Mouse (Mus musculus) induced T-regulatory cell, adult 2 months (primary cell): Measurements from ENCODE around the gene Stx8.

Experiments used
- DNase-seq: peaks from one replicate; pipeline ENCODE4 v3.0.0-alpha.2; 2012; ENCODE audit warnings: low read depth

The Stx8 gene

DNA sequence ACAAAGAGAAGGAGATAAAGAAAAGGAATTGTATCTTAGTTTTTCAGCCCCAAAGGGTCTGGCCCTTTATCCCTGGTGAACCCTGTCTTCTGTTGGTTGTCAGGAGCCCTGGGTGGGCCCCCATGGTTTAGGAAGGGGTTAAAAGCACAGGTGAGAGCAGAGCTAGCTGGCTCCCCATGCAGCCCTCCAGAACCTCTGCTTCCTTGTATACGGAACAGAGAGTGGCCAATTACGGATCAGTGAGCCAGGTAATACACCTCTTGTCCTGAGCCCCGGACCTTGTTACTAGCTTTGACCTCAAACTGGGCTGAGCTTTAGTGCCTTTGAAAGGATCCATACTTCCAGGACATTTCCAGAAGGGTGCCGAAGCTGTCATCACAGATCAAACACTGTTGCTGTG, 234.5 kb downstream of the Stx8 start:
- DNase-seq, result no peak

DNA sequence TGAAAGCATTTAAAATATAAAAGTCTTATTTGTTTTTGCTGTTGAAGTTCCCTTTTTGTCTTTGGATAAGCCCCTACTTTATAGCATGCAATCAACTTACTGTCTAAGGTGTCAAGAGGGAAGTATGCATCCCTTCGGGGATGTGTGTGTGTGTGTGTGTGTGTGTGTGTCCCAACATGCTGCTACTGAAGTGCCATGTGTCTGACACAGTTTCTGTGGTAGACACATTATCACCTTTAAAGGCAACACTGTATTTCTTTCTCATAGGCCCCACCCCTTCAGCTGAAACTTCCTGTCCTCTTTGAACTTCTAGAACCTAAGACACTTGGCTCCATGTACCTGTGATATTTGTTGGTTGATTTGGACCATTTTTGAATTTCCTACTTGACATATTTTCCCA, 235.1 kb downstream of the Stx8 start:
- peak; percentile 64 for DNase-seq

DNA sequence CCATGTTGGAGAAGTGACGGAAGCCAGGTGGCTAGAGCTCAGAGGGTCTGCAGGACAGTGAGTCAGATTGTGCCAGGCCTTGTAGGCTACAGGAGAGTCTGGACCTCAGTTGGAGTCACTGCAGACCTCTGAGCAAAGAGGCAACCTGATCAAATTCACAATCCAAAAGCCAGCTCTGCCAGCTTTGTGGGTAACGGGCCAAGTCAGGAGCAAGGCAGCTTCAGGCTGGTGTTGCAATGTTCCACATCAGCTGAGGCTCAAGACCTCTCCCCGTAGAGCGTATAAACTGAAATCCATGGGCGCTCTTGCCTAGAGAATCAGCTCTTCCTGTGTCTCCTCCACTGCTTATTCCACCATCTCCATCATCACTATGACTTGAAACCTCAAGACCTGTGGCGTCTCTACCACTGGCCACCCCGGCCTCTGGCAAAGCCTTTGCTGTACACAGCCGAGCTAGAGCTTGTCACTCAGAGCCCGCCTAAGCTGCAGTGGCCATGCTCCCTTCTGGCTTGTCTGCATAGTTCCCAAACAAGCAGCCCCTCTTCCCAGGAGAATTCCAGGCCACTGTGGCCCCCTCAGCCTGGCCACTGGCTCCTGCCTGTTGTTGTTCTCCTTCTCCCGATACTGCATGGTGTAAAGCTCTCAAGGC, 235.9 kb downstream of the Stx8 start:
- DNase-seq, result no peak

DNA sequence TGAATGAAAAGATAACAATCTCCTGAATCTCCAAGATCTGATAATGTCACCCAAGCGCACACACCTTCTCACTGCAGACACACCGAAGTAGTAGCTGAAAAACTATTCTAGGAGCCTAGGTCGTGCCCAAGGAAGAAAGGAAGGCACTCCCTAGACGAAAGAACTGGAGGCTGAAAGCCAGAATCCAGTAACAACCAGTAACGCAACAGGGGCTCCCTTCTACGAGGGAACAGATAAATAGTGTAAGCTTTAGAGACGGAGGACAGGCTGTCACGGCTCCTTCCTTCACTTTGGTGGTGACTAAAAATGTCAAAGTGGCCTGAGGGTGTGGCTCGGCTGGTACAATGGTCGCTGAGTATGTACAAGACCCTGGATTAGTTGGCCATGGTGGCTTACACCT, 236.6 kb downstream of the Stx8 start:
- no peak for DNase-seq

DNA sequence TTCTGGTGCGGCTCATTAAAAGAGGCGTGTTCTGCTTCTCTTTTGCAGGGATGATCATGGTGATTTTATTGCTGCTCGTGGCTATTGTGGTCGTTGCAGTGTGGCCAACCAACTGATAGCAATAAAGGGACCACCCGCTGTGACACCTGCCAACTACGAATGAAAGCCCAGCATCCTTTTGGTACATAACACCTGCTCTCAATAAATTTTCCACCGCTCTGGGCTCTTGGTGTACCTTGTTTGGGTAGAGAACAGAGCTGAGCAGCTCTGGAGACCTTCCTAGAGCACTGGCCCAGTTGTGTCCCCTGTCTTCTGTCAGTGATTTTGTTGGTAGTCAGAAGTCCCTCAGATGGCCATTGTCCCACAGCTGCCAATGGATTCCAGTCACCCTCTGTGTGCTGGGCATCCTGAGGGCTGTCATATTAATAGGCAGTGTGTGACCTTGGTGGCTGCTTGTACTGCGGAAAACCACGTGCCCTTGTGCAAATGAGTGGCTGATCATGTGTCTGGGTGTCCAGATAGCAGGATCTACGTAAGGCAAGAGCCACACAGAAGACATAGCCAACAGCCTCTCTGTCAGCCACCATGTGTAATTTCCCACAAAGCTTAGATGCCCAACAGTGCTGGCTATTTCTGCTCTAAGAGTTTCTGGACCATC, 237.8 kb downstream of the Stx8 start:
- peak; percentile 35 for DNase-seq

DNA sequence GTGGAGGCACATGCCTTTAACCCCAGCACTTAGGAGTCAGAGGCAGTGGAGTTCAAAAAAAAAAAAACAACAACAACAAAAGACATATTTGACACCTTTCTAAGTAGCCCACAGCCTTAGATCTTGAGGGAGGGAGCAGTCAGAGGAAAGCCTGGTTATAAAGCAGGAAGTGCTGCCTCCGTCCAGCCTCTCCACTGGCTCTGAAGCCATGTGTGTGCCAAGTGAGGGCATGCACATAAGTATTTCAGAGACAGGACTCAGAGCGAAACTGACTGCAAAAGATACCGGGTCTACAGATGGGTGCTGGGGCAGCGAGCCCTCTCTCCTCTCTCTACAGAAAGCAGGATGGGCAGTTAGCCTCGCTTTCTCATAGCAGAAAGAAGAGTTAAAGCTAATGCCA, 238.4 kb downstream of the Stx8 start:
- peak; percentile 57 for DNase-seq

DNA sequence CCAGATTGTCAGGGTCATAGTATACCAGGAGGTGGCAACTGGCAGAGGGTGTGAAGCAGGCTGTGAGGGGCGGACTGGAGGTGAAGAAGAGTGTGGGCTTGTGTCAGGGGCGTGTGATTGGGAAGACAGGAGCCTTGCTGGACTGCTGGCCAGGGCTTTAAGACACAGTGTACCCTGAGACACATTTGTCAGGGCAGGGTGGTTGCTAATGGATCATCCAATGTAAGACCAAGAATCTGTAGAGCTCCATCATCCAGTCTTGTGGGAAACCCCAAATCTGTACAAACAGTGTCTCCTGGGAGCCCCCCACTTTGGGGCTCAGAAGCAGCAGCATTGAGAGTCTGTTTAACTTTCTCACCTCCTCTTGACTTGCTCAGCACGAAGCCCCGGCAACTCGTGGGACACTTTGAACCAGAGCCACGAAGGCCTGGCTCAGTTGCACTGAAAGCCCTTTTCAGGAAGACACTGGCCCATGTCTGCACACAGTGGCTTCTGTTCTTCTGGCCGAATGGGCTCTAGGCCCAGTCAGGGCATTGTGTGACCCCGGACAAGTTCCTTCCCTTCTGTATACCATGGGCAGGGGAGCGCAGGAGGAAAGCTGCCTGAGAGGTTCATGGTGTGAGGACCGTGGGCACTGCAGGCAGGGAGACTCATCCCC, 239.7 kb downstream of the Stx8 start:
- DNase-seq, result no peak

DNA sequence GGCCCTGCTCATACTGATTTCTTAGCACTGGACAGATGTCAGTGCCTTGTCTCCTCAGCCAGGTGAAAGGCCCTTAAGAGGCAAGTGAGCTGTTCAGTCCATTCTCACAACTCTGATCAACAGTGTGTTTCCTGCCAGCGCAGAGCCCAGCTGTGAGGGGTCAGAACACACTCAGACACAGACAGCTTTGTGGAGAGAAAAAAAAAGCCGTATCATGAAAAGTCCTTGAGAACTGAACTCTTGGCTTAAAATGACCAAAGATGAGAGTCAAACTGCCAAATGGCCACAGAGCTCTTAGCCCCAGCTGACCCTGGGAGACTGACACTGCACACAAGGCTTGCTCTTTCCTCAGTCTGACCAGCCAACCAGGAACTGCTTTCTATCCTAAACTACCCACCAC, 242.0 kb downstream of the Stx8 start:
- DNase-seq, result no peak

DNA sequence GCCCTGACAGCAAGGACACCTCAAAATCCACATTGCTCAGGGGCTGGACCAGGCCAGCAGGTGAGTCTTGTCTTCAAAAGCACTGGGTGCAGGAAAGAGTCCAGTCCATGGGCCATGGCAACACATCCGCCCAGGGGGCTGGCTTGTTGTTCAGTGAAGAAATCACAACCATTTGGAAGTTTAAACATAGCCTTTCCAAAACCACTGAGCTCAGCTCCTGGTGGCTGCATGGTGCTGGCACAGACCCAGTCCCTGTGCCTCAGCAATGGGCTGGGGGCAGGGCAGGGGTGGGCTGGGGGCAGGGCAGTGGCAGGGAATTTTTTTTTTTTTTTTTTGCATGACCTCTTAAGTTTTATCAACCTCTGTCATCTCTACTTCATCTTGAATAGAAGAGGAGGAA, 242.6 kb downstream of the Stx8 start:
- DNase-seq, result no peak

DNA sequence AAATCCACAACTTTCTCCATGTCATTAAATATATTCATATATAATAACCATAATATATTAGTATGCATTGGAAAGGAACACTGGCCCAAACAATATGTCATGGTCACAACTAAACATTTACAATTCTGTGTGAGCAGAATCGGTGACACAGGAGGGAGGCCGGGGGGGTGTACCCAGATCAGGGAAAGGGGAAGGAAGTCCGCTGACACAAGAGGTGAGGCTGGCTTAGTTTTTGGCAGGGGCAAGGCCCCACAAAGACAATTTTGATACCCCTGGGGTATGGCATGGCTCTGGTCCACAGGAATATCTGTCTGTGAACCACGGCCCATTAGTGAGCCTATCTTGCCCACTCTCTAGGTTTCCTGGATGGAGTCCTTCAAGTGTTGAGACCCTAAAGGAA, 243.5 kb downstream of the Stx8 start:
- DNase-seq, result no peak

DNA sequence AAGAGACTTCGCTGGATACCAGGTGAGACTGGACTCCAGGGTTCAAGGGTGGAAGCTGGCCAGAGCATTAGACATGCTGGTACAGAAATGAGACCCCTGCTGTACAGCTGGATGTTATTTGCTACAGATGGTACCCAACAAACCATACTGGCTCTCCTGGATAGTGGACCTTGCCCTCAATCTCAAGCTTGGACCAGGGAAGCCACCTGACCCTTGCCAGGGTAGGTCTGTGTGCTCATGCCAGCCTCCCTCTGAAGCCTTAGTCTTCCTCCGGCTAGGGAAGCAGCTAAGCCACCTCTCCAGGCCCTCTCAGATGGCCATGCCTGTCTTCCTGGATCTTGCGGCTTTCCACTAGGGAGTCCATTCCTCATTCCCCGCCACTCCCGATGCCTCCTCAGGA, 244.7 kb downstream of the Stx8 start:
- DNase-seq, result no peak

DNA sequence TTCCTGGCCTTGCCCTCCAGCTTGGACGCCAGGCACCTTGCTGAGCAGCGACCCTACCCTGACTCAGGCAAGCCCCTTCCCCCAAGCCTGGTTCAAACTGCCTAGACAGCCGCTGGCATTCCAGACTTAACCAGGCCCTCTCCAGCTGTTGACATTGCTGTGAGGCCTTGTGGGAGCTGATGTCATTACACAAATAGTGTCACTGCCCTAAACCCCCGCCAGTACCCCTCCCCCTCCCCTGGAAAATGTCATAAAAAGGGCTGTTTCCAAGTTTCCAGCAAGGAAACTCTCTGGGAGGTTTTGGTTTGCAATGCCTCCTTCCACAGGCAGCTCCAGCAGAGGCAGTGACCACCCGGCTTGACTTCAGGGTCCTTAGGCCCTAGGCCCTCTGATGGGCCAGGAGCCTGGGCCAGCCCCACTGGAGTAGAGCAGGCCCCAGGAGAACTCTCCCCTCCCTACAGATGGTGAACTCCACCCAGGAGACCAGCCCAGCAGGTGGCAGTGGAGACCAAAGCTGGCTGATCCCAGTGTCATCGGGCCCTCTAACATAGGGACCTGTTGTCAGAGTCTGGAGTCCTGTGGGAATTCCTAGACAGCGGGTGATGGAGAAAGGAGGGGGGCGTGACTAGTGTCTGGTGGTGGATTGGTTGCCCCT, 246.1 kb downstream of the Stx8 start:
- DNase-seq, result peak; percentile 32

DNA sequence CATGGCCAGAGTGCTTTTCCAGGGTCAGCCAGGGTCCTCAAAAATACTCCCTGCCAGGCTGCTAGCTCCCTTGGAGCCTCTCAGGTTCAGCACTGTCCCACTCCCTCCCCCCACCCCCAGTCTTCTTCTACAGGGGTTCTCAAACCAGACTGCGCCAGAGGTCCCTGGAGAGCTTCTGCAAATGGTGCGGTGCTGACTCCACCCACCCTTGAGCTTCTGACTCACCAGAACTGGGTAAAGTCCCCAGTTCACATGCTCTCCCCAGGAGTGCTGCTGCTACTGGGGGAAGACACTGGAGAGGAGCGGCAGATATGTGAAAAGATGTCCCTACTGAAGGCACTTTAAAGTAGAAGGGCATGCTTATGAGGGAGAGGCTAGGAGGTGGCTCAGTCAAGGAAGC, 247.9 kb downstream of the Stx8 start:
- DNase-seq, result peak; percentile 50

DNA sequence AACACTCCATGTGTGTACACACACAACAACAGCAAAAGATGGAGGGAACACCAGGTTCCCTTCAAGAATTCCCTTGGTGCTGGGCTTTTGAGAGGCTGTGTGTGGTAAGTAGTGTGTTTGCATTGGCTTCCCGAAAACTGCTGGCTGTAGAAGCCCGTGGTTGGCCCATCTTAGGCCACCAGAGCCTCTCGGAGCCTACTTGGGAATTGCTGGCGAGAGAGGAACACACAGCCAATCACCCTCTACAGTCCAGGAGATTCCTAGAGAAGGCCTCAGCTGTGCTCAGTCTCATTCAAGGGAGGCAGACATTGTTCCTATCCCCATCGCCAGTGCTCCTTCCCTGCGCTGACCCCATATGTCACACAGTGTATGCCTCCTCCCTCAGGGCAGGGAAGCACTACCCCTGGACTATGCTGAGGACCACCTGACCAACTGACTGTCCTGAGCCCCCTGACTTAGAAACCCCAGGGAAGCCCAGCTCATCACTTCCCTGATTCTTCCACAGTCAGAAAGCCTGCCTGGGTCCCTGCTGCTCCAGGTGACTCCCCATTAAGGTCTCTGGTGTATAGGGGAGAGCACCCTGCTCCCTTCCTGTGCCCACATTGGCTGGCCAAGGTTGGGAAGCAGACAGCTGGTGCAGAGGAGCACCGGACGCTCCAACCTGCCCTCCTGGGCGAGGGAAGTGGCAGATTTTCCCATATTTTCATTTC, 248.7 kb downstream of the Stx8 start:
- no peak for DNase-seq

DNA sequence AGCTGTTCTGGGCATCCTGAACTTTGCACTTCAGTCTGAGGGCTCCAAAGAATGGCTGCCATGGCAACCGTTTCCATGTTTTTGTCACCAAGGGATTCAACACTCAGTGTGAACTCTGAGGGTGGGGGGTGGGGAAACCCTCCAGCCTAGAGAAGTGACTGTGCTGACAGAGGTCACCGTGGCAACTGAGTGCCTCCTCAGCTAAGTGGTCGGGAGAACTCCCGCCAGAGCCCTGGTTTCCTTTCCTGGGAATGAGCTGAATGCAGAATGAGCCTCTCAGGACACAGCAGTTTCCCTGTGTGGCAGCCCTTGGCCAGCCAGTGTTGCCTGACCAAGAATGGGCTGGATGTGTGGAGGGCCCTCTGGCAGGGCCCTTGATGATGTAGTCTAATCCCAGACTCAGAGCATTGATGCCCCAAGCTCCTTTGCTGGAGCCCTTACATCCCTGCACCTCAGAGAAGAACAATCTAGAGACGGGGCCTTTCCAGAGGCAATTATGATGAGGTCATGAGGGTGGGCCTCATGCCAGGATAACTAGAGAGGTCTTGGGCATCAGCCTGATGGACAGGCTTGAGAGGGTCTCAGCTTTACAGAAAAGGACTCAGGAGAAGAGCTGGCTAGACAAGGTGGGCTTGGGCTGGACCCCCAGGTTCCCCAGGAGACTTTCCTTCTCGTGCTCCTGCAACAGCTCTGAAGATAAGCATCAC, 249.4 kb downstream of the Stx8 start:
- no peak for DNase-seq

DNA sequence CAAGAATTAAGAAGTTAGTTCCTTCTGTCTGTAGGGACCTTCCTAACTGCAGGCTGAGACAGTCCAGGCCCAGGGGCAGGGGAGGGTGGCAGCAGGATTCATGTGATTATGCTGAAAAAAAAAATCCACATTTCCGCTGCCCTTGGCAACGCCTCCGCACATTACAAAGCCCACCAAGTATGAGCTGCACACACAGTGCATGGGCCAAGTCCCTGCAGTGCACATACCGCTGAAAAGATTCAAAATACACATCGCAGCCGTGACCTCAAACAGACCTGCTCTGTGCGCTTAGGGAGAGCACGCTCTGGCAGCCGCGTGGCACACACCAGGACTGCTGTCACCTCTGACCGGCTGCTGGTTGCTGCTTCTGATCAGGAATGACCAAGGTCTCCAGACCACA, 250.0 kb downstream of the Stx8 start:
- DNase-seq, result no peak

DNA sequence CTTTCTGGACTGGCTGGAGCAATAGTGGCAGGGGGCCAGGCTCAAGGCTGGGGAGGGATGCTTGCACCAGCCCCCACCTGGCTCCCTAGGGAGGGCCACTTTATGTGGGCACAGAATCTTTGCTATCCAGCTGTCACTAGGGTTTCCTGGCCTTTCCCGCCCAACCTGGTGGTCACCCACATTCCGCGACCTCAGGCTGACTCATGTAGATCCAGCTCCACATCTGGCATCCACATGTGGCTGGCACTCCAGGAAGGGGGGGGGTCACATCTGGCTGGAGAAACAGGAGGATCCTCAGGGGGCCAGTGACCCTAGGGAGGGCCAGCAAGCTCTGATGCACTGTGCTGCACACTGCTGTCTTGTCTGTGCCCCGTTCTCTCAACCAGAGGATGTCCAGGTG, 254.7 kb downstream of the Stx8 start:
- DNase-seq, result no peak

DNA sequence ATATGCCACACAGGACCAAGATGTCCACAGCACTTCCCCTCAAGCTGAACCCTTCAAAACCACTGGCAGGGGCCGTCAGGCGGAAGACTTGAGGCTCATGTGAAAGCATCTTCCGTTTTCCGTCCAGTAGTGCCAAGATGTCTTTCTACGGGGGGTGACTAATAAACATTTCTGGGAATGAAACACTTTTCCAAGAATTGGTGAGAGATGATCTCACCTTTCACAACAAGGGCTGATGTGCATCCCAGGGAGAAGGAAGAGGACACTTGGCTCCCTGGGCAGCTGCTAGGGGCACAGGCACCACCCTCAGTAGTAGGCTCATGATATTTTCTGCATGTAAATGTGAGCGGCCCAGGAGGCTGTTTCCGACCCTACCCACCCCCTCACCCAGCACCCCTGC, 256.2 kb downstream of the Stx8 start:
- DNase-seq, result no peak

DNA sequence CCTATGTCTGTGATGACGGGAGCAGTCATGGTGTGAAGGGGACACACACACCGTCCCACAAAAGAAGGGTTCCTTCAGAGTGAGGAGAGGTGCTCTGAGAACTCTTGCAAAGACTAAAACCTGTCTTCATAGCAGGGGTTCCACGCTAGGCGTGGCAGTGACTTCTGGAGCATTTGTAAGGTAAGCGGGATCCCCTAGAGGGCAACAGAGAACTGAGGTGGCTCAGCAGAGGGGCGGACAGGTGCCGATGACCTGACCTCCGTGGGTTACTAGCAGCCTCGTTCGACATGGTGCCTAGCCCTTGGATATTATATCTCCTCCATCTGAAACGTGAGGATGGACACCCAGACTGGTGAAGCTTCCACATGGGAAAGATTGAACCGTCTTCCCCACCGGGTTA, 257.1 kb downstream of the Stx8 start:
- DNase-seq, result no peak

DNA sequence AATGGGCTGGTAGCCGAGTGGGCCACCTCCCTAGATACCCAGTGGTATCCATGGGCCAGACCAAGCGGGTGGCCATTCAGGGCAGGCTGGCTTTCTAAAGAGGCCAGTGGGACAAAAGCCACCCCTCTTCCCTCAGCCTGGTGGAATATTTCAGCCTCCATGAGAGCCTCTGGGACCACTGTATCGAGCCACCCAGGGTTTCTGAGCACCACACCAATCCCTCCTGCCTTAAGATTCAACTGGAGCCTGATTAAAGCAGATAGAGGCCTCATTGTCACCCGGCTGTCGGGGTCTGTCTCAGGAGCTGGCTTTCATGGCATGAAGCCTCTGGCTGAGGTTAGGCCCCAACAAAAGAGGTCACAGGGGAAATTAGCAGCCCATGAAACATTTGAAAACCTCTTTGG, 260.7 kb downstream of the Stx8 start:
- no peak for DNase-seq

DNA sequence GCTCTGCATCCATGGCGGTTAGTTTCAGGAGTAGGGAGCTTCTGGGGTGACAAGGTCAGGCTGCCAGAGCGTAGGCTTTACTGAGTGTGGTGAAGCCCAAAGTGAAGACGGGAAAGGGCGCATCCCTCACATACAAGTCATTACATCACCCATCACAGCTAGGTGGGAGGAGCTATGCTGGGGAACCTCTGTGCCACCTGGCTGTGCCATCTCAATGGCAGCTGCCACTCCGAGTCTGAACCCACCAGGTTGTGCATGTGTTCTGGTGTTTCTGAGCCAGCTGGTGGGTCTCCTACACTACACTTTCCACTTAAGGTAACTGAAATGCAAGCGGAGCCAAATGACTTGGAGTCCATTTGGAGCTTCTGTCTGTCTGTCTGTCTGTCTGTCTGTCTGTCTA, 261.8 kb downstream of the Stx8 start:
- DNase-seq, result no peak
